Mouse (Mus musculus) skeletal muscle tissue, adult 2 months (tissue): ENCODE measurements around the gene Mobp.

Experiments used
- DNase-seq: peaks from one replicate; pipeline ENCODE4 v3.0.0-alpha.2; 2012; ENCODE audit warnings: low read depth, low spot score

Mobp gene

GRCm38 (mm10) chr9:120210068-120210467, 60.6 kb downstream of the Mobp start:
- no peak for DNase-seq

- DNase-seq = no peak
These were observed 61.4 kb downstream of the Mobp start for GRCm38 (mm10) chr9:120210865-120211264.

GRCm38 (mm10) chr9:120212936-120213335, 63.4 kb downstream of the Mobp start:
- DNase-seq = no peak

- no peak for DNase-seq
These were observed 65.5 kb downstream of the Mobp start for GRCm38 (mm10) chr9:120214978-120215495.

GRCm38 (mm10) chr9:120219411-120219810, 69.9 kb downstream of the Mobp start:
- DNase-seq = no peak
